Mouse (Mus musculus) stomach, embryonic 16.5 days (tissue): ENCODE results near the gene Dnah7b. TPM values are rescaled to one million over a fixed set of nuclear protein-coding genes. Genes with fewer than 3 reads are reported as not detected.
"Not testable (repeated sequence)": the region's sequence is repeated elsewhere in the genome, so short reads cannot be mapped to it uniquely, and the experiment has no call there.

Experiments
- ATAC-seq: fragments of 200-750 bp; cut with Nextera tagmentation; 2 replicates; pipeline ENCODE4 v1.8.0; 2017; ENCODE audit warnings: moderate number of reproducible peaks, moderate TSS enrichment; ENCODE audit not compliant: insufficient read depth, low FRiP score
- H3K27ac ChIP-seq: fragments of 300-500 bp; sonication (generic); 2 replicates; pipeline ENCODE4 v1.5.1; 2014; ENCODE audit warnings: low read length
- H3K27me3 ChIP-seq: fragments of 300-500 bp; sonication (generic); 2 replicates; pipeline ENCODE4 v1.6.1; 2014; ENCODE audit warnings: low read length, control low read depth, mixed read lengths; ENCODE audit not compliant: control insufficient read depth, insufficient read depth
- H3K36me3 ChIP-seq: fragments of 300-500 bp; sonication (generic); 2 replicates; pipeline ENCODE4 v1.6.1; 2014; ENCODE audit warnings: low read length; ENCODE audit not compliant: control insufficient read depth, insufficient read depth
- H3K4me1 ChIP-seq: fragments of 300-500 bp; sonication (generic); 2 replicates; pipeline ENCODE4 v1.6.1; 2014; ENCODE audit warnings: low read length, control low read depth, mixed read lengths; ENCODE audit not compliant: control insufficient read depth, insufficient read depth
- H3K4me2 ChIP-seq: fragments of 300-500 bp; sonication (generic); 2 replicates; pipeline ENCODE4 v1.6.1; 2014; ENCODE audit warnings: low read depth, low read length, mixed read lengths
- H3K4me3 ChIP-seq: fragments of 300-500 bp; sonication (generic); replicated peaks from 2 replicates; pipeline ENCODE4 v1.5.1; 2014; ENCODE audit warnings: mild to moderate bottlenecking, low read length
- H3K9ac ChIP-seq: fragments of 300-500 bp; sonication (generic); 2 replicates; pipeline ENCODE4 v1.6.1; 2014; ENCODE audit warnings: low read length
- H3K9me3 ChIP-seq: fragments of 300-500 bp; sonication (generic); replicated peaks from 2 replicates; pipeline ENCODE4 v1.6.1; 2016; ENCODE audit warnings: low read length, control low read depth; ENCODE audit not compliant: control insufficient read depth
- WGBS: fragments of 180-500 bp; shearing (Covaris S2); extraction: QIAGEN DNeasy Blood & Tissue Kit; methylation state at CpG from one replicate; pipeline ENCODE4 v1.1.7; 2014; 5-methylcytosine and 5-hydroxymethylcytosine counted together
- polyA plus RNA-seq: library from polyadenylated mRNA; unstranded; fragments of >200 nt; fragmentation: Nextera tagmentation; extraction: Ambion mirVana; gene quantifications from 2 replicates; pipeline ENCODE4 v1.2.1, GENCODE M21; 2015

The Dnah7b gene
- polyA plus RNA-seq, 1 experiment from 2014 or later: 1.7 TPM

- not testable (repeated sequence) for ATAC-seq
Measured at GRCm38 (mm10) chr1:46112606-46113005, 46.5 kb downstream of the Dnah7b start.

GRCm38 (mm10) chr1:46117179-46117578 is 51.1 kb downstream of the Dnah7b start:
- ATAC-seq, H3K4me2 ChIP-seq, H3K4me1 ChIP-seq, H3K27me3 ChIP-seq, H3K27ac ChIP-seq, H3K4me3 ChIP-seq, H3K9ac ChIP-seq, H3K36me3 ChIP-seq, H3K9me3 ChIP-seq: not testable (repeated sequence)
- WGBS: 95% methylated on average over 2 of the region's 2 CpGs

More at GRCm38 (mm10) chr1:46112606-46113005, 46.5 kb downstream of the Dnah7b start:
- not testable (repeated sequence) for H3K9me3 ChIP-seq, H3K36me3 ChIP-seq, H3K9ac ChIP-seq, H3K4me2 ChIP-seq, H3K4me1 ChIP-seq, H3K27me3 ChIP-seq, H3K4me3 ChIP-seq, H3K27ac ChIP-seq

DNA sequence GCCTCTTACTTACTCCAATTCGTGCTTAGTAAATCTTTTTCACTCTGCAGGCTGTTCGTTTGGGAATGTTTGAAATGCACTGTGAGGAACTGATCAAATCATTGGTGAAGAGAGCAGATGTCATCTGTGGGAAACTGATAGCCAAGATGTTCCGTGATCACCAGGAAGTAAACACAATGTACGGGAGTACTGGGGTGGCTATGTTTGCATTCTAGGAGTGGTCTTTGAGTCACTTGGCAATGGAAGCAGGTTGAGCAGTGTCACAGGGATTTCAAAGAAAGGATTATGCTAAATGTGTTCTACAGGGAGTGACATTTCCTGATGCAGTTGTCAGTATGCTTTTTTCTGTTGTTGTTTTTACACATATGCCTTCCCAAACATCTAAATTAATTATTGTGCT is 61.9 kb downstream of the Dnah7b start:
- 51% methylated on average over 4 of the region's 4 CpGs for WGBS
- Histone ChIP-seq H3K9ac (no peak overlapping the region), H3K27me3 (no peaks in the 10 kb centered on the region), H3K4me2 (no peak overlapping the region), H3K27ac (no peak overlapping the region), H3K4me3 (no peak overlapping the region), H3K4me1 (no peaks in the 10 kb centered on the region), H3K9me3 (no peaks in the 10 kb centered on the region), H3K36me3 (no peaks in the 10 kb centered on the region)
- ATAC-seq: no peak

GRCm38 (mm10) chr1:46196835-46197234 is 130.7 kb downstream of the Dnah7b start:
- H3K9me3 ChIP-seq, H3K4me1 ChIP-seq, H3K27ac ChIP-seq, H3K4me2 ChIP-seq, H3K9ac ChIP-seq, ATAC-seq, H3K36me3 ChIP-seq, H3K4me3 ChIP-seq, H3K27me3 ChIP-seq: not testable (repeated sequence)
- WGBS: 59% methylated on average over 2 of the region's 2 CpGs

DNA sequence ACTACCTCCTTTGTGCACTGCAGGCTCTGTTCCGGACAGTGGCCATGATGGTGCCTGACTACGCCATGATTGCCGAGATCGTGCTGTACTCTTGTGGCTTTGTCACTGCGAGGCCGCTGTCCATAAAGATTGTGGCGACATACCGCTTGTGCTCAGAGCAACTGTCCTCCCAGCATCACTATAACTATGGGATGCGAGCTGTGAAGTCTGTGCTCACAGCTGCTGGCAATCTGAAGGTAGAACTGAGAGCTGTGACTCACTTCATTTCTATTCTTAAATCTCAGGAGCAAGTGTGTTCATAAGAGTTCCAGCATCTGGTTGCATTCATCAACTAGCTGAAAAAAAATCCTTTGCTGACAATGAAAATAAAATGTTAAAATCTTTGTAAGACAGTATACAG is 135.1 kb downstream of the Dnah7b start:
- ATAC-seq, H3K9ac ChIP-seq, H3K4me3 ChIP-seq, H3K4me1 ChIP-seq, H3K27me3 ChIP-seq, H3K27ac ChIP-seq, H3K36me3 ChIP-seq, H3K9me3 ChIP-seq, H3K4me2 ChIP-seq: not testable (repeated sequence)
- 94% methylated on average over 9 of the region's 9 CpGs for WGBS

- not testable (repeated sequence) for H3K9me3 ChIP-seq, H3K36me3 ChIP-seq, H3K27ac ChIP-seq, H3K4me2 ChIP-seq, H3K27me3 ChIP-seq, ATAC-seq, H3K4me1 ChIP-seq, H3K4me3 ChIP-seq, H3K9ac ChIP-seq
- 70% methylated on average over 2 of the region's 2 CpGs for WGBS
Measured at GRCm38 (mm10) chr1:46210014-46210588, 144.0 kb downstream of the Dnah7b start.

- not testable (repeated sequence) for H3K4me1 ChIP-seq, H3K4me3 ChIP-seq, H3K9ac ChIP-seq, H3K4me2 ChIP-seq, H3K27me3 ChIP-seq, H3K36me3 ChIP-seq, H3K9me3 ChIP-seq, ATAC-seq, H3K27ac ChIP-seq
- 80% methylated on average over 2 of the region's 2 CpGs for WGBS
Measured at GRCm38 (mm10) chr1:46222704-46223103, 156.6 kb downstream of the Dnah7b start.

DNA sequence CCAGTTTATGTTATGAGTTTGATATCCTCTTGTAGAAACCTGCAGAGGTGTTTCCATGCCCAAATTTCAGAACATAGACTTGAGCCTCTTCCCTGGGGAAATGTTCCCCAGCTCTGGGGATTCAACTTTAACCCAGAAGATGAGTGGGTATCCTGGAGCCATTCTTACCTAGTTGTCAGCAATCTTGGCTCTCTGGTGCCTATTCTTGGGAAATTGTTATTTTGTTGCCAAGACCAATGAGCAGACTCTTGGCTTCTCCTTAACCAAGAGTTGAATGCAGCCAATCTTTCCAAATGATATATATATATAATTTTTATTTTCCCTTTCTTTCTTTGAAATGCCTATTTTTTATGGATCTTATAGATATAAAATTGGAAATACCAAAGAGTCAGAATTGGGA is 160.0 kb downstream of the Dnah7b start:
- H3K27ac ChIP-seq, H3K9me3 ChIP-seq, H3K9ac ChIP-seq, H3K36me3 ChIP-seq, H3K4me1 ChIP-seq, ATAC-seq, H3K4me2 ChIP-seq, H3K27me3 ChIP-seq, H3K4me3 ChIP-seq: not testable (repeated sequence)

DNA sequence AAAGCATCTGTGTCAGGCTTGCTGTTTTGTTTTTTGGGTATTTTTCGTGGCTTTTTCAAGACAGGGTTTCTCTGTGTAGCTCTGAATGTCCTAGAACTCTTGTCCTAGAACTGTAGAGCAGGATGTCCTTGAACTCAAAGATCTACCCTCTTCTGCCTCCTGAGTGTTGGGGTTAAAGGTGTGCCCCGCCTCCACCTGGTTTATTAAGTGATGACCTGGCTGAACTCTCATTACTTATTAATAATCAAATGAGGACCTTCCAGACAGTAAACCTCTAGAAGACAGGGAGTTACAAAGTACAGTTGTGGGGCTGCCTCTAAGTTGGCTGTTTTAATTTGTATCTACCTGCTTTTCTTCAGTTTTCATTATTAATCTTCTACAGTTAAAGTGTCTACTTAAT is 202.7 kb downstream of the Dnah7b start:
- H3K36me3 ChIP-seq, H3K4me1 ChIP-seq, H3K9ac ChIP-seq, H3K27ac ChIP-seq, H3K4me3 ChIP-seq, H3K27me3 ChIP-seq, H3K9me3 ChIP-seq, ATAC-seq, H3K4me2 ChIP-seq: not testable (repeated sequence)
- WGBS: 75% methylated on average over 2 of the region's 2 CpGs

- Histone ChIP-seq H3K4me3 (no peak overlapping the region), H3K9ac (no peak overlapping the region), H3K4me2 (no peak overlapping the region), H3K27ac (no peak overlapping the region), H3K27me3 (no peaks in the 10 kb centered on the region), H3K36me3 (no peaks in the 10 kb centered on the region), H3K9me3 (no peaks in the 10 kb centered on the region), H3K4me1 (no peaks in the 10 kb centered on the region)
- 81% methylated on average over 12 of the region's 12 CpGs for WGBS
- ATAC-seq: no peak
Measured at GRCm38 (mm10) chr1:46271927-46272326, 205.8 kb downstream of the Dnah7b start.
